Mouse (Mus musculus) retina, postnatal 1 day (tissue): ENCODE measurements around the gene Mnt.

Experiments used
- DNase-seq: peaks from one replicate; pipeline ENCODE4 v3.0.0-alpha.2; 2012

Gene Mnt

GRCm38 (mm10) chr11:74832503-74833143 lies 1.9 kb downstream of the Mnt start:
- peak; percentile 74 for DNase-seq

GRCm38 (mm10) chr11:74833536-74834358 lies 3.0 kb downstream of the Mnt start:
- no peak for DNase-seq

GRCm38 (mm10) chr11:74834359-74834638 lies 3.6 kb downstream of the Mnt start:
- DNase-seq: no peak

GRCm38 (mm10) chr11:74834650-74835277 lies 4.0 kb downstream of the Mnt start:
- DNase-seq: no peak

- DNase-seq: no peak
Observed at GRCm38 (mm10) chr11:74835593-74836224, 5.0 kb downstream of the Mnt start.

GRCm38 (mm10) chr11:74836225-74837055 lies 5.7 kb downstream of the Mnt start:
- DNase-seq: no peak

GRCm38 (mm10) chr11:74837056-74837693 lies 6.5 kb downstream of the Mnt start:
- DNase-seq: no peak

- peak; percentile 94 for DNase-seq
Observed at GRCm38 (mm10) chr11:74837694-74838431, 7.1 kb downstream of the Mnt start.

GRCm38 (mm10) chr11:74838441-74838840 lies 7.7 kb downstream of the Mnt start:
- DNase-seq: peak; percentile 96

GRCm38 (mm10) chr11:74838971-74839370 lies 8.3 kb downstream of the Mnt start:
- DNase-seq: no peak

GRCm38 (mm10) chr11:74839860-74840715 lies 9.4 kb downstream of the Mnt start:
- DNase-seq: no peak

- no peak for DNase-seq
Observed at GRCm38 (mm10) chr11:74840739-74841138, 10.0 kb downstream of the Mnt start.

- DNase-seq: no peak
Observed at GRCm38 (mm10) chr11:74841366-74841765, 10.6 kb downstream of the Mnt start.

- DNase-seq: no peak
Observed at GRCm38 (mm10) chr11:74842045-74842444, 11.3 kb downstream of the Mnt start.

- peak; percentile 75 for DNase-seq
Observed at GRCm38 (mm10) chr11:74842656-74843434, 12.1 kb downstream of the Mnt start.

GRCm38 (mm10) chr11:74843435-74843714 lies 12.7 kb downstream of the Mnt start:
- no peak for DNase-seq

- DNase-seq: no peak
Observed at GRCm38 (mm10) chr11:74843761-74844160, 13.0 kb downstream of the Mnt start.

GRCm38 (mm10) chr11:74845784-74846183 lies 15.1 kb downstream of the Mnt start:
- peak; percentile 48 for DNase-seq

GRCm38 (mm10) chr11:74847919-74848521 lies 17.3 kb downstream of the Mnt start:
- DNase-seq: peak; percentile 88
